Comparison of ENCODE assay signal across 27 mouse cellular contexts in the genomic region with DNA sequence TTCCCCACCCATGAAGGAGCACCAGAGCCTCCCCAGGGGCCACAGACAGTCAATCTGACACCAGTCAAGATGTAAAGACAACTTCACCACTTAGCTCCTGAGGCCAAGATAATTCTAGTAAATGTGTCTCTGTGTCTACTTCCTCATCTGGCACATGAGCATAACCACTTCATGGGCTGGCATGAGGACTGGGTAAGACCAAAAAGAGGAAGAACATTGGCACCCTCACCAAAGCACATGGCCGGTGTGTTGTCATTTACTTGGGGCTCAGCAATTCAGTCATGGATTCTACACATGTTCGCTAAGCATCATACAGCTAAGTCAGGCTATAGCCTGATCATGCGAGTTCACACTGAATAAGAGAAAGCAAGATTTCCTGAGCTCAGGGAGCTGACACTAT.
DNase-seq lines count a peak whose midpoint lies in the region; ATAC-seq and TF ChIP-seq lines count a peak whose summit lies in the region.
"Had no signal": no experiment of that assay in that cellular context is flagged by ENCODE, and none has a peak within 500 bp of the region (broad histone marks: within the 10 kb centered on the region; RNA-seq: fewer than 3 reads in every experiment).

No protein-coding gene starts in this region.

- ATAC-seq in hematopoietic stem cell, adult 5-6 weeks (replicated peaks in 1 of 2; ENCODE audit: insufficient read depth in 1 of 2, low FRiP score in 2 of 2, low TSS enrichment in 1 of 2, low read depth in 1 of 2, poor library complexity in 2 of 2, severe bottlenecking in 2 of 2): peak; percentile 47 to 81; a peak in 3 of 4 replicates
- ATAC-seq in forebrain, embryonic 16.5 days: no peak
- ATAC-seq: forebrain, embryonic 13.5 days; forebrain, postnatal 0 days; intestine, embryonic 15.5 days had no signal

- H3K27ac ChIP-seq in bone marrow macrophage, adult 2 months (ENCODE audit: insufficient read depth, low read depth, low read length): peak overlapping the region; percentile 59
- H3K27ac ChIP-seq in forebrain, embryonic 16.5 days (ENCODE audit: low read length): no peak overlapping the region
- H3K27ac ChIP-seq: forebrain, embryonic 10.5 days; forebrain, embryonic 13.5 days; gastrocnemius, adult 2 months; heart, embryonic 10.5 days; heart, embryonic 13.5 days; hindbrain, embryonic 12.5 days; hindbrain, embryonic 15.5 days; intestine, embryonic 15.5 days had no signal

- 88% methylated on average over 3 of the region's 3 CpGs for WGBS in forebrain, embryonic 16.5 days

- no peak overlapping the region for H3K4me3 ChIP-seq in bone marrow macrophage, adult 2 months (ENCODE audit: insufficient read depth, low read length)
- no peak overlapping the region for H3K4me3 ChIP-seq in forebrain, embryonic 16.5 days (replicated peaks; ENCODE audit: low read length)
- H3K4me3 ChIP-seq: forebrain, embryonic 10.5 days; forebrain, embryonic 13.5 days; gastrocnemius, adult 2 months; heart, embryonic 10.5 days; heart, embryonic 13.5 days; hindbrain, embryonic 12.5 days; hindbrain, embryonic 15.5 days; intestine, embryonic 15.5 days had no signal

- DNase-seq in A20 (ENCODE audit: low read depth, low spot score): peak; percentile 49
- no peak for DNase-seq in left cerebral cortex, postnatal 25 days (ENCODE audit: low spot score in 2 of 2)
- DNase-seq in heart, adult 9 months (ENCODE audit: low spot score in 2 of 2): no peak
- DNase-seq: adrenal gland, adult 2 months; adrenal gland, postnatal 14 days; cerebellum, adult 11-12 months; cerebellum, adult 8-10 months; cerebellum, postnatal 10 days; cerebellum, postnatal 36 days; forebrain, postnatal 0 days; gastrocnemius, adult 2 months; gastrocnemius, postnatal 14 days; heart, adult 18-20 months; heart, postnatal 14 days; heart, postnatal 4 days; kidney, adult 11 months had no signal

- no peaks in the 10 kb centered on the region for H3K27me3 ChIP-seq in forebrain, embryonic 16.5 days (replicated peaks; ENCODE audit: control insufficient read depth, insufficient read depth, low read length)
- H3K27me3 ChIP-seq: hindbrain, embryonic 15.5 days had no signal

- intact Hi-C loops in left cerebral cortex, postnatal 25 days (cut with DNase I): loop anchor here (10.0 kb wide), 1 partner anchor 114 kb away; no protein-coding TSS in a partner anchor

- TF ChIP-seq CTCF in bone marrow macrophage, adult 2 months (IDR thresholded peaks at IDR 0.05; ENCODE audit: low read depth, low read length): no peak

- H3K9ac ChIP-seq in forebrain, embryonic 16.5 days (replicated peaks; ENCODE audit: low read depth, low read length): no peak overlapping the region
- H3K9ac ChIP-seq: forebrain, embryonic 13.5 days; forebrain, postnatal 0 days; heart, embryonic 13.5 days; hindbrain, embryonic 12.5 days; hindbrain, embryonic 15.5 days; intestine, embryonic 15.5 days had no signal

- H3K36me3 ChIP-seq in forebrain, embryonic 16.5 days (ENCODE audit: control insufficient read depth, insufficient read depth): no peaks in the 10 kb centered on the region
- H3K36me3 ChIP-seq: forebrain, embryonic 10.5 days; G1E; heart, embryonic 10.5 days; heart, embryonic 13.5 days; hindbrain, embryonic 12.5 days; hindbrain, embryonic 15.5 days; intestine, embryonic 15.5 days had no signal

- peaks cover 23% of the 10 kb centered on the region for H3K4me1 ChIP-seq in bone marrow macrophage, adult 2 months (ENCODE audit: control insufficient read depth, insufficient read depth, low read length)
- H3K4me1 ChIP-seq in forebrain, embryonic 16.5 days (replicated peaks; ENCODE audit: control insufficient read depth, insufficient read depth, low read length): 0 out of 2 replicates have a peak, but pooled peaks cover 4% of the 10 kb centered on the region
- H3K4me1 ChIP-seq: intestine, embryonic 15.5 days had no signal

- H3K4me2 ChIP-seq in forebrain, embryonic 16.5 days (ENCODE audit: low read length): no peak overlapping the region
- H3K4me2 ChIP-seq: forebrain, embryonic 13.5 days; heart, embryonic 13.5 days; hindbrain, embryonic 12.5 days; hindbrain, embryonic 15.5 days; intestine, embryonic 15.5 days had no signal

- no peak for TF ChIP-seq POLR2A in bone marrow macrophage, adult 2 months (IDR thresholded peaks at IDR 0.05; ENCODE audit: borderline replicate concordance, low read depth, low read length)

- H3K9me3 ChIP-seq in forebrain, embryonic 16.5 days (ENCODE audit: control insufficient read depth, low read length): no peaks in the 10 kb centered on the region
- H3K9me3 ChIP-seq: forebrain, embryonic 10.5 days; forebrain, embryonic 13.5 days; heart, embryonic 10.5 days; heart, embryonic 13.5 days; hindbrain, embryonic 12.5 days; hindbrain, embryonic 15.5 days; intestine, embryonic 15.5 days had no signal
